Mouse (Mus musculus) liver, postnatal 0 days (tissue): ENCODE measurements around the gene Pstpip1.

Experiments
- CTCF ChIP-seq: sonication (generic); IDR thresholded peaks from 2 replicates; pipeline ENCODE4 v1.5.1; 2016; ENCODE audit warnings: antibody characterized with exemption, low read depth
- EP300 ChIP-seq: IDR thresholded peaks from 2 replicates; pipeline ENCODE4 v1.6.1; 2016; ENCODE audit warnings: antibody characterized with exemption, low read depth, mild to moderate bottlenecking

- TF ChIP-seq CTCF (no peak), EP300 (no peak)
Measured at GRCm38 (mm10) chr9:56079587-56079986, 10.2 kb upstream of the Pstpip1 start.
